Mouse (Mus musculus): ENCODE measurements around the gene Gm5751. TPM values are rescaled to one million over a fixed set of nuclear protein-coding genes. Genes with fewer than 3 reads are reported as not detected.

Gm5751 gene
- polyA plus RNA-seq (2014; fragmentation: Illumina TruSeq; extraction: RNeasy Lipid Tissue Mini Kit (QIAGEN cat#74804); ENCODE audit: low read depth, low replicate concordance) = 1.6 TPM

DNA sequence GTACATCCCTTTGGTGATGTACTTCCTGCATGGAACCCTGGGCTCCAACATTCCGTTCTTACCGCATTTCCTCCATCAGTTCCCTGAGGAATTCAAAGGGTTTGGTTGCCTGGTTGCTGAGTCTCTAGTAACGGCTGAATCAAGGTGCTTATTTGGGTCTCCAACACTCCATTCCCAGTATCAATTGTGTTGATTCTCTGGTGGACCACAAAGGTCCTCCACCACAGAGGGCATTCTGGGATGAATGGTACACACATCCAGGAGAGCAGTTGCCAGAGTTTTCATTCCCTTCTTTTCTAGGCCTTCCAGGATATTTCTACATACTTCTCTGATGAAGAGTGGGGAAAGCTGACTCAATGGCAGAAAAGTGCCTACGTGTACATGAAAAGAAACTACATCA is at the start of gene Gm5751:
Gene Gm5751 (plus strand): TSS at position 301 of the 400 bp plus-strand sequence.

GRCm38 (mm10) chrX:8843694-8844093 is 30.4 kb upstream of the Gm5751 start, which contains the start of gene Gm6592:
Gene Gm6592 (plus strand): TSS chrX:8843994.

DNA sequence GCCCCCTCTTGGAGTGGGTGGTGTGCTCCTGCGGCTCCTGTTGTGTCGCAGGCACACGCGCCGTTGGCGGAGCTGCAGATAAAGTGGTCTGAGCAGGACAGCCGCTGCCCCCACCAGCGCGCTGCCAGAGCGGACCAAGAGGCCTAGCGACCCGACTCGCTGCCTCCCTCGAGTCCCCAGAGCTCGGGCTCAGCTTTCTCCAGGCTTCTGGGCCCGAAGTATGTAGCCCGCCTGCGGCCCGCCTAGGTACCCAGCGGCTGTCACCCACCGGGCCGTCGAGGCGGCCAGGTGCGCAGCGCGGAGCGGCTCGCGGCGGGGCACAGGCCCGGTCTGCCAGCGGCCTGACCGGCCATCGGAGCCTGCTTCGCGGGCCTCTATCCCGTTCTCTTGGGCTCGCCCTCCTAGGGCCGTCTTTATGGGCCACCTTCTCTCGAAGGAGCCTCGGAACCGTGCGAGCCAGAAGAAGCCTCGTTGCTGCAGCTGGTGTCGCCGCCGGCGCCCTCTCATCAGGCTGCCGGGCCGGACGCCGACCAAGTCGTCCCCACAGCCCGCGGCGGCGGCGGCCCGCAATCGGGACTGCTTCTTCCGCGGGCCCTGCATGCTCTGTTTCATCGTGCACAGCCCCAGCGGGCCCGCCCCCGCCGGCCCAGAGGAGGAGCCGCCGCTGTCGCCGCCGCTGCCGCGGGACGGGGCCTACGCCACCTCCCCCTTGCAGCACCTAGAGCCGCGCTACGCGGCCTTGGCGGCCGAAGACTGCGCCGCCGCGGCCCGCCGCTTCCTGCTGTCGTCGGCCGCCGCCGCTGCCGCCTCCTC is 18.5 kb downstream of the Gm5751 start, which contains the start of gene B630019K06Rik:
Gene B630019K06Rik (plus strand): TSS at position 40 of the 813 bp plus-strand sequence.

Other genes starting within 250 kb of the Gm5751 start
- gene Ssxb8, start 183.4 kb upstream of the Gm5751 start, polyA plus RNA-seq (2014; fragmentation: Illumina TruSeq; extraction: RNeasy Lipid Tissue Mini Kit (QIAGEN cat#74804); ENCODE audit: low read depth, low replicate concordance) = 7.4 TPM
- gene Ssx9, start 125.8 kb upstream of the Gm5751 start, polyA plus RNA-seq (2014; fragmentation: Illumina TruSeq; extraction: RNeasy Lipid Tissue Mini Kit (QIAGEN cat#74804); ENCODE audit: low read depth, low replicate concordance) = 4.6 TPM
- 8.0 TPM for gene Ssxb5, start 70.6 kb upstream of the Gm5751 start, polyA plus RNA-seq (2014; fragmentation: Illumina TruSeq; extraction: RNeasy Lipid Tissue Mini Kit (QIAGEN cat#74804); ENCODE audit: low read depth, low replicate concordance)
- gene Gm6592, start 30.3 kb upstream of the Gm5751 start, polyA plus RNA-seq (2014; fragmentation: Illumina TruSeq; extraction: RNeasy Lipid Tissue Mini Kit (QIAGEN cat#74804); ENCODE audit: low read depth, low replicate concordance) = not detected
- 3.7 TPM for gene B630019K06Rik, start 18.1 kb downstream of the Gm5751 start, polyA plus RNA-seq (2014; fragmentation: Illumina TruSeq; extraction: RNeasy Lipid Tissue Mini Kit (QIAGEN cat#74804); ENCODE audit: low read depth, low replicate concordance)
- gene Fthl17b, start 88.7 kb downstream of the Gm5751 start, polyA plus RNA-seq (2014; fragmentation: Illumina TruSeq; extraction: RNeasy Lipid Tissue Mini Kit (QIAGEN cat#74804); ENCODE audit: low read depth, low replicate concordance) = not detected
- not detected for gene Fthl17c, start 102.3 kb downstream of the Gm5751 start, polyA plus RNA-seq (2014; fragmentation: Illumina TruSeq; extraction: RNeasy Lipid Tissue Mini Kit (QIAGEN cat#74804); ENCODE audit: low read depth, low replicate concordance)
- gene Fthl17d, start 112.5 kb downstream of the Gm5751 start, polyA plus RNA-seq (2014; fragmentation: Illumina TruSeq; extraction: RNeasy Lipid Tissue Mini Kit (QIAGEN cat#74804); ENCODE audit: low read depth, low replicate concordance) = not detected
- not detected for gene Fthl17e, start 159.2 kb downstream of the Gm5751 start, polyA plus RNA-seq (2014; fragmentation: Illumina TruSeq; extraction: RNeasy Lipid Tissue Mini Kit (QIAGEN cat#74804); ENCODE audit: low read depth, low replicate concordance)
- gene Fthl17f, start 188.8 kb downstream of the Gm5751 start, polyA plus RNA-seq (2014; fragmentation: Illumina TruSeq; extraction: RNeasy Lipid Tissue Mini Kit (QIAGEN cat#74804); ENCODE audit: low read depth, low replicate concordance) = not detected
- 26.0 TPM for gene 4930402K13Rik, start 230.3 kb downstream of the Gm5751 start, polyA plus RNA-seq (2014; fragmentation: Illumina TruSeq; extraction: RNeasy Lipid Tissue Mini Kit (QIAGEN cat#74804); ENCODE audit: low read depth, low replicate concordance)